Mouse (Mus musculus) frontal cortex, adult 2 months (tissue): ENCODE data around the gene Ndc1. TPM values are rescaled to one million over a fixed set of nuclear protein-coding genes. Genes with fewer than 3 reads are reported as not detected.
"Not testable (repeated sequence)": the region's sequence is repeated elsewhere in the genome, so short reads cannot be mapped to it uniquely, and the experiment has no call there.

ENCODE experiments used
- DNase-seq, 2 experiments: peaks; one replicate each; pipeline ENCODE4 v3.0.0; 2022; ENCODE audit warnings: low spot score in 1 of 2; ENCODE audit errors: extremely low spot score in 1 of 2
- polyA plus RNA-seq: library from polyadenylated mRNA; depleted of rRNA; stranded (reverse); fragments of >200 nt; gene quantifications from 2 replicates; pipeline ENCODE4 v1.2.3, GENCODE M21; 2012; rRNA removed

Gene Ndc1
- 11.9 and 12.5 TPM in 2 replicates for polyA plus RNA-seq

- DNase-seq, result peak; percentile 81 to 89
Measured at GRCm38 (mm10) chr4:107367567-107368314, at the start of gene Ndc1. Gene Ndc1 (plus strand): TSS chr4:107367784.

GRCm38 (mm10) chr4:107318646-107319045, 48.9 kb upstream of the Ndc1 start:
- DNase-seq, result peak in 1 of 2 experiments; percentile 15

GRCm38 (mm10) chr4:107321041-107321440, 46.5 kb upstream of the Ndc1 start:
- no peak for DNase-seq

- no peak for DNase-seq
Measured at GRCm38 (mm10) chr4:107323113-107323512, 44.5 kb upstream of the Ndc1 start.

- no peak for DNase-seq
Measured at GRCm38 (mm10) chr4:107328530-107328929, 39.1 kb upstream of the Ndc1 start.

GRCm38 (mm10) chr4:107333514-107333913, 34.1 kb upstream of the Ndc1 start:
- no peak for DNase-seq

GRCm38 (mm10) chr4:107336356-107336755, 31.2 kb upstream of the Ndc1 start:
- DNase-seq, result no peak

- no peak for DNase-seq
Measured at GRCm38 (mm10) chr4:107337455-107337854, 30.1 kb upstream of the Ndc1 start.

GRCm38 (mm10) chr4:107341354-107341753, 26.2 kb upstream of the Ndc1 start:
- DNase-seq, result no peak

- DNase-seq, result peak in 1 of 2 experiments; percentile 29
Measured at GRCm38 (mm10) chr4:107344612-107345011, 23.0 kb upstream of the Ndc1 start.

GRCm38 (mm10) chr4:107347221-107347620, 20.4 kb upstream of the Ndc1 start:
- DNase-seq, result no peak

- DNase-seq, result no peak
Measured at GRCm38 (mm10) chr4:107348529-107349310, 18.9 kb upstream of the Ndc1 start.

GRCm38 (mm10) chr4:107349311-107350008, 18.1 kb upstream of the Ndc1 start:
- peak in 1 of 2 experiments; percentile 70 for DNase-seq

GRCm38 (mm10) chr4:107351368-107351767, 16.2 kb upstream of the Ndc1 start:
- DNase-seq, result no peak

- DNase-seq, result no peak
Measured at GRCm38 (mm10) chr4:107353612-107354011, 14.0 kb upstream of the Ndc1 start.

- no peak for DNase-seq
Measured at GRCm38 (mm10) chr4:107354126-107354525, 13.5 kb upstream of the Ndc1 start.

GRCm38 (mm10) chr4:107354543-107354942, 13.0 kb upstream of the Ndc1 start:
- DNase-seq, result no peak

- DNase-seq, result not testable (repeated sequence)
Measured at GRCm38 (mm10) chr4:107357172-107357571, 10.4 kb upstream of the Ndc1 start.

GRCm38 (mm10) chr4:107358460-107358859, 9.1 kb upstream of the Ndc1 start:
- no peak for DNase-seq

GRCm38 (mm10) chr4:107360457-107361145, 7.0 kb upstream of the Ndc1 start:
- no peak for DNase-seq

- no peak for DNase-seq
Measured at GRCm38 (mm10) chr4:107362755-107363154, 4.8 kb upstream of the Ndc1 start.
